Mouse (Mus musculus) olfactory bulb, adult 2 months (tissue): ENCODE results near the gene Rab8b.

Source experiments
- CTCF ChIP-seq: fragments of 200-500 bp; IDR thresholded peaks from 2 replicates; pipeline ENCODE4 v1.5.1; 2012; ENCODE audit warnings: low read depth, mild to moderate bottlenecking, low read length, moderate library complexity; ENCODE audit not compliant: insufficient read depth
- POLR2A ChIP-seq: fragments of 200-500 bp; IDR thresholded peaks from 2 replicates; pipeline ENCODE4 v1.6.1; 2012; ENCODE audit warnings: mild to moderate bottlenecking, low read depth, low read length, moderate library complexity; ENCODE audit not compliant: insufficient read depth

DNA sequence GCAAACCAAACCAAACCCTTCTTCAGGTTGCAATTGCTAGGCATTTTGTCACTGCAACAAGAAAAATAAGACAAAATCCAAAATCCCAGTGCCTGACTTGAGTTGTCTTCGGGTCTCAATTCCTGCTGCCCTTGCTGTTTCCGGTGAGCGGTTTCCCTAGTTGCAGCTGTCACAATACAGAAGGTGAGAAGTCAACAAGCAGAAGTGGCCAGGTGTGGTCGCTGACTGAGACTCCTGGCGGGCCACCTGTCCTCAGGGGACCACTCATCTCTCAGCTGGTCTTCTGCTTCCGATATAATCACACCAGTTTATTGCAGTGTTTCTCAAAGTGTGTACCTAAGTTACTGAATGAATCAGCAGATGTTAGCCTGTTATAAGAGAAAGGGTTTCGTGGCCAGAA is 10.9 kb upstream of the Rab8b start:
- TF ChIP-seq CTCF (no peak), POLR2A (no peak)
